14 mouse cellular contexts compared by ENCODE assay signal in genomic region chr7:123326901-123327300, GRCm38 (mm10).
"Had no signal": no experiment of that assay in that cellular context is flagged by ENCODE, and none has a peak within 500 bp of the region (broad histone marks: within the 10 kb centered on the region; RNA-seq: fewer than 3 reads in every experiment).

No protein-coding gene starts in this region.

- H3K4me2 ChIP-seq: lung, embryonic 14.5 days; midbrain, embryonic 13.5 days; stomach, embryonic 15.5 days had no signal

- H3K4me3 ChIP-seq: left cerebral cortex, adult 2 months; megakaryocyte, embryonic 14.5 days; midbrain, embryonic 10.5 days; midbrain, embryonic 13.5 days; stomach, embryonic 15.5 days had no signal

- DNase-seq: kidney, adult 8-10 months; kidney, postnatal 14 days; kidney, postnatal 4 days; layer of hippocampus, adult 9-11 months; lung, embryonic 14.5 days; lung, postnatal 36 days; thymus, postnatal 36 days had no signal

- ATAC-seq: intestine, postnatal 0 days; midbrain, embryonic 13.5 days; midbrain, embryonic 16.5 days had no signal

- H3K27ac ChIP-seq: midbrain, embryonic 13.5 days; stomach, embryonic 15.5 days had no signal

- H3K4me1 ChIP-seq: midbrain, embryonic 13.5 days; stomach, embryonic 15.5 days had no signal

- H3K27me3 ChIP-seq: megakaryocyte, embryonic 14.5 days; midbrain, embryonic 13.5 days; stomach, embryonic 15.5 days had no signal

- H3K9ac ChIP-seq: lung, embryonic 14.5 days; midbrain, embryonic 13.5 days; stomach, embryonic 15.5 days had no signal

- H3K9me3 ChIP-seq: megakaryocyte, embryonic 14.5 days; midbrain, embryonic 10.5 days; midbrain, embryonic 13.5 days; stomach, embryonic 15.5 days had no signal
